Mouse (Mus musculus) left cerebral cortex, adult 18-20 months (tissue): ENCODE measurements at regions not wholly inside any gene's neighbourhood (a gene's known extent, or its start where the extent isn't known, plus 50 kb on each side); places are given as distances from the start of the nearest gene placed in this dataset.

Source experiments
- DNase-seq, 2 experiments: peaks; one replicate each; pipeline ENCODE4 v3.0.0; 2021 to 2022; ENCODE audit warnings: low spot score in 2 of 2, mixed read lengths in 1 of 2
- microRNA-seq, 2 experiments: library from miRNA; unstranded; fragments of <30 nt; microRNA quantifications; one replicate each; pipeline ENCODE4 v1.2.0; 2021

DNA sequence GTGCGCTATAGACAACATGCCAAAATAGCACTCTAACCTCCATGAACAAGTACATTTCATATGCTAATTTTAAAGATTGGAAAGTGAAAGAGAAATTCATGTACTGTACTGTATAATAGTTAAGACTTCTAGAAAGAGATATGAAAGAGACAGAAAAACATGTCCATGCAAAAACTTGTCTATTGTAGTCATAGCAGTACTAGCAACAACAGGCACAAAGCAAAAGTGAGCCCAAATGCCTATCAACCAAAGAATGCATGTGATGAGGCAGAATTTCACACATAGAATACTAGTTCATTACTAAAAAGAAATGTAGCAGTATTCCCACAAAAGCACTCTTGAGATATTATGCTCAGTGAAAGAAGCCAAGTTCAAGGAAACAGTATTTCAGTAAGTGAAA, 180.4 kb upstream of the Steap4 start:
- no peak for DNase-seq

DNA sequence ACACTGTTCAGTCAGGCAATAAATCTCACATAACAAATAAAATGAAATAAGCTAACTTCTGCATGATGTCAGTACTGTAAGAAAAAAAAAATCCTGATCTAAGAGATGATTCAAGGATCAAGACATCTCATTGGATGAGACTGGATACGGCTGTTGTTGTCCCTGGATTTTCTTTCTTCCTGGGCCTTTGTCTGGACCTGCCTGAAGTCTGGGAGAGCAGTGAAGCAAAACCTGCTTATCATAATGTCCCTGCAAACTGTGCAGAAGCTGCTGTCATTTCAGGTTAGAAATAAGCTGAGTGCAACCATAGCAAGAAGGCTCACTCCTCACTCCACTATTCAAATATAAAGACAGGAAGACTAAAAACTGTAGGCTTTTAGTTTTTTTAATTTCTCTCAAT, 178.0 kb upstream of the Steap4 start:
- no peak for DNase-seq

DNA sequence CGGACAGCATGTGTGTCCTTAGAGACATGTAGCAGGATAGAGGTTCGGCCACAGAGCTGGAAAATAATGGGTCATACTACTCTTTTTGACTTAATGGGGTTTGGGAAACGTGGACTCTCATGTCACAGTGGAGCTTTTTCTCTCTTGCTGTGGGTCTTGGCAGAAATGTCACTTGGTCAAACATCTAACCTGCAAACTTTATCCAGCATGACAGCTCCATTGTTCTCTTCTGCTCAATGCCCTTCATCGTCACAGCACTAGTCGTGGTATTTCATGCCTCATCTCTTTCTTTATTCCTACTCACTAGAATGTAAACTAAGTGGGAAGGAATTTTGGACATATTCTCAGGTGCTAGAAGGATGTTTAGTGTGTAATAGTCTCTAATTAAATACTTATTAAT, 171.9 kb upstream of the Steap4 start:
- DNase-seq: no peak

DNA sequence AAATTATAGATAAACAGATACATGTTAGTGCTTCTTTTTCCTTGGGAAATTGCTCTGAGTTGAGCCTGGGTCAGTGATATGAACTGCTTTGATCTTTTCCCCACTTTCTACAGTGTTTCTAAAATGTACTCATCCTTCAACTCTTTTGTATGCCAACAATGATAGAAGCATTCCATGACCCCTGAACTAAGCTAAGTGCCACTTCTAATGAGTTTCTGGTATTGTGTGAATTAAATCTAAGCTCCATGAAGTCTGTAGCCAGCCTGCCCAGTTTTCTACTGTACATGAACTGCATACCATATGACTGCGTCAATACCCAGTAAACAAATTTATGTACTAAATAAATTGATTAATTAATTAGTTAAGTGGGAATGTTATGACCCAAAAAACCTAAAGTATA, 171.1 kb upstream of the Steap4 start:
- DNase-seq: no peak

DNA sequence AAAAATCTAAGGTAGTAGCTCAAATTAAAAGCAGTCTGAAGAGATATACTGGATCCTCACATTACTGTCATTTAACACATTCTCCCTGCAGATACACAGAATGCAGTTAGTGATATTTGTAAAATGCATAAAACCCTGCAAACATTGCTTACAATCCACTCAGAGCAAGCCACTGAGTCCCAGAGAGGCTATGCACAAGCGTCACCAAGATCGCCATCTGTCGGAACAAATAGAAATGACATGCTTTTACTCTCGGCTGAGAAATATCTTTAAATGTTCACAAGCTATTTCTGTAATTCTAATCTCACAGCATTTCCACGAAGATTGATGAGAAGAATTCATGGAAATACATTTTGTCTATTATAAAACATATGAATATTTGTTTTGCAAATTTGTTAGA, 139.7 kb upstream of the Steap4 start:
- DNase-seq: peak in 1 of 2 experiments; percentile 11

DNA sequence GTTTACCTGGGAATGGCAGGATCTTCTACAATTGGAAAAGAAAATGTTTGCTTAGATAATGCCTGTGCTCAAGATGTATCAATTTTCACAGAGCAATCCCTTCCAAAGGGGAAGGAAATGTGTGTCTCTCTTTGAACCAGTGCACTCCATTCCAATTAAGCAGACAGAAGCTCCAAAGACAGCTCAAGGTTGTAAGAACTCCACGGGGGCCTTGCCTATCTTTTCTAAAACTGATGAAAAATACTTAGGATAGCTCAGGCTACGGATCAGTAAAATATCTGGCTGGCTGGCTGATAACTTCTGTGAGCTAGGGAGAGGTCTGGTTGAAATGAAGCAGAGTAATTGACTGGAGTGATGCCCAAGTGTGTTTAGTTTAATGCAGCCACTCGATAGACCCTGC, 138.6 kb upstream of the Steap4 start:
- DNase-seq: no peak

DNA sequence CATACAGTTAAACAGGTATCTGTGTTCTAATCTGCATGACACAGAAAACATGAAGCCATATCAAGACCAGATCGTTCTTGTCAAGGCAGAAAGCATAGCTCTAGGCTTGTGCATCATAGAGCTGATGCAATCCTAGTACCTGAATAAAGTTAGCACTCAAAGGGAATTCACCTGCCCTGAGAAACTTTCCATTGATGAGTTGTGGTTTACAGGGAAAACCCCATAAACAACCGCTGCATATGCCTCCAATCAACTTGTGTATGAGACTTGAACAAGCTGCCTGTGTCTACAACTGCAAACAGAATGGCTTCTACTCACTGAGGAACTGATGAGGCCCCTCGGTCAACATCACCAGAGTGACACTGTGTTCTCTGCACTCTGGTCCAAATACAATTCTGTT, 130.6 kb upstream of the Steap4 start:
- no peak for DNase-seq

DNA sequence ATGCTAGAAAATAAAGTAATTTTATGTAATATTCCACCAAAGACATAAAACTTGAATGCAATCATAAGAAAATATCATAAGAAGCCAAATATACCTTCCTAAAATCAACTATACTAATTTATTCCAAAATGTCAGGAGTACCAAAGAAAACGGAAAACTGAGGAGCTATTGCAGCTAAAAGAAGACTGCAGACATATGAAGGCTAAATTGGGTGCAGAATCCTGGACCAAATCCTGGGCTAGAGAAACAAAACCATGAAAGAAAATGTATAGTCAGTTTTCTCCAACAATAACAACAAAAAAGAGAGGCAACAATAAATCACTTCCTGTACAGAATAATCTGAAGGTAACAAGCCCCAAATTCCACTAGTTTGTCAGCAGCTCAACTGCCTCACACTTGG, 126.4 kb upstream of the Steap4 start:
- no peak for DNase-seq

DNA sequence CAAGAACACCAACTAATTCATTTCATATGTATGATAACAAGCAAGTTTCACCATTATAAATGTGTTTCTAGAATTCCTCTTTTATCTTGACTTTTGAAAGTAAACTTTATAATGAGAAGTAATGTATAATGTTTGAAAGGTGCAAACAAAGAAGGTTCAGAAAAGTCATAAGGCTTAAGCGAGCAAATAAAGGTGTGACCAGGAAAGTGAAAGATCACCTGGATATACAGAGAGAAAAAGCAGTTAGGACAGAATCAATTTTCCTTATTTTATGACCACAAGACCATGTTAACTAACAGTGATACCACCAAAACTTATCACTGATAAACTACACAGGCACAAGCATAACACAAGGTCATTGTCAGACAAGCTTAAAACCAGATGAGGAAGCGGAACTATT, 97.2 kb upstream of the Steap4 start:
- DNase-seq: no peak

DNA sequence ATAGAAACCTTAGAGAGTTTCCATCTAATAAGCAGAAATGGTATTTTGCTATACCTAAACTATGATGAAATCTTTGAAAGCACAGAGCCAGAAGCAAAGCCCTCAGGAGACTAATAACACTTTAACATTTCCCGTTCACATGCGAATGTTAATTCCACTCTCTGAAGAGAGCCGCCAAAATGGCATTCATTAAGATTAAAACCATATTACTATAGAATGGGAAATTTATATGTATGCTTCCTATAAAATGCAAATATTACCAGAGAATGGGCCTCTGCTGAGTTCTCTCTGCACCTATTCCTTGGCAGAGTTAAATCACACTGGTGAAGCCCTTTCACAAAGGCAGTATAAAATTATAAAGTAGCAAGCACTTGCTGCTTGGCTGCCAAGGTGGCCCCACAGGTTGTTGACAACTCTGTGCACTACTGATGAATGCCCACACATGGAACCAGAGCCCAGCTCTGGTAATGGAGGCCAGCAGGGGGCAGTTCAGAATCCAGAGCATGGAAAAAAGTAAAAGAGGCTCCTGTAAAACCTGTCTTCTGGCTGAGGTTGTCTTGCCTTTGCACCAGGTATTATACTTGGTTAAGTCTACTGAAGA, 94.1 kb upstream of the Steap4 start:
- no peak for DNase-seq

DNA sequence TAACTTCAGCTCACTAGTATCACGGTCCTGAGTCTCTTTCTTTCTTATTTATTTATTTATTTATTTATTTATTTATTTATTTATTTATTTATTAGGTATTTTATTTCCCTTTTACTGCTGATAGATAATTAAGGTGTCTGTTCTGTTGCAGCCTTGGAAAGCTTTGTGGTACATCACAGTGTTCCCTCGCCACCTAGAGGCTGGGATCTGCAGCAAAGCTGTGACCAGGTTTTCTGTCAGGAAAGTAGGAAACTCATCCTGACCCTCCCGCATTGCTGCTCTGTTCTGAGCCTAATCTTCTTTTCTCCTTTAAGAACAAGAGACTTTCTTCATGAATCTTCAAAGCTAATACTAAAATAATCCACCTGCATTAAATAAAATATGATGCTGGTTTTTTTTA, 60.7 kb upstream of the Steap4 start:
- peak; percentile 35 to 45 for DNase-seq

Small RNA genes lying in the stretch of these regions (microRNA-seq; reads per million reads assigned to microRNA genes)
- gene Gm22196: 0 reads per million in 2 experiments
